In genomic region chr7:96525344-96525743, GRCm38 (mm10) we compare ENCODE assay signal across 20 mouse cellular contexts.
DNase-seq lines count a peak whose midpoint lies in the region; ATAC-seq and TF ChIP-seq lines count a peak whose summit lies in the region.
"Had no signal": no experiment of that assay in that cellular context is flagged by ENCODE, and none has a peak within 500 bp of the region (broad histone marks: within the 10 kb centered on the region; RNA-seq: fewer than 3 reads in every experiment).

No protein-coding gene starts in this region.

- TF ChIP-seq CTCF in olfactory bulb, adult 2 months (IDR thresholded peaks at IDR 0.05; ENCODE audit: insufficient read depth, low read depth, low read length) = no peak

- no peak overlapping the region for H3K4me2 ChIP-seq in forebrain, embryonic 13.5 days
- H3K4me2 ChIP-seq: forebrain, embryonic 12.5 days; heart, embryonic 13.5 days; hindbrain, embryonic 13.5 days had no signal

- 0 out of 2 replicates have a peak overlapping the region, but pooled peaks have one; percentile 11 for H3K27ac ChIP-seq in forebrain, embryonic 10.5 days
- H3K27ac ChIP-seq in forebrain, embryonic 13.5 days = no peak overlapping the region
- peak overlapping the region; percentile 50; the same call in 1 of the 2 replicates for H3K27ac ChIP-seq in olfactory bulb, adult 2 months (ENCODE audit: insufficient read depth, low read depth, low read length)
- H3K27ac ChIP-seq: forebrain, embryonic 12.5 days; heart, embryonic 13.5 days; hindbrain, embryonic 13.5 days had no signal

- H3K9me3 ChIP-seq in forebrain, embryonic 10.5 days = no peaks in the 10 kb centered on the region
- H3K9me3 ChIP-seq in forebrain, embryonic 13.5 days (replicated peaks) = no peaks in the 10 kb centered on the region
- H3K9me3 ChIP-seq: forebrain, embryonic 12.5 days; heart, embryonic 13.5 days; hindbrain, embryonic 13.5 days had no signal

- no peaks in the 10 kb centered on the region for H3K36me3 ChIP-seq in forebrain, embryonic 10.5 days (replicated peaks)
- no peaks in the 10 kb centered on the region for H3K36me3 ChIP-seq in forebrain, embryonic 13.5 days (ENCODE audit: poor library complexity, severe bottlenecking)
- H3K36me3 ChIP-seq: forebrain, embryonic 12.5 days; heart, embryonic 13.5 days; hindbrain, embryonic 13.5 days had no signal

- no peak overlapping the region for H3K4me3 ChIP-seq in forebrain, embryonic 10.5 days
- H3K4me3 ChIP-seq in forebrain, embryonic 13.5 days = no peak overlapping the region
- H3K4me3 ChIP-seq in olfactory bulb, adult 2 months (ENCODE audit: insufficient read depth, low read depth, low read length) = no peak overlapping the region
- H3K4me3 ChIP-seq: forebrain, embryonic 12.5 days; heart, embryonic 13.5 days; hindbrain, embryonic 13.5 days had no signal

- peaks cover 81% of the 10 kb centered on the region for H3K27me3 ChIP-seq in forebrain, embryonic 10.5 days (ENCODE audit: poor library complexity, severe bottlenecking)
- no peaks in the 10 kb centered on the region for H3K27me3 ChIP-seq in forebrain, embryonic 13.5 days
- H3K27me3 ChIP-seq: hindbrain, embryonic 13.5 days; Patski had no signal

- no peak for TF ChIP-seq POLR2A in olfactory bulb, adult 2 months (IDR thresholded peaks at IDR 0.05; ENCODE audit: insufficient read depth, low read depth, low read length)

- 56% methylated on average over 1 of the region's 1 CpGs for WGBS in forebrain, embryonic 10.5 days
- 89% methylated on average over 1 of the region's 1 CpGs for WGBS in forebrain, embryonic 13.5 days
- WGBS in olfactory bulb, adult 2 months = 94% methylated on average over 1 of the region's 1 CpGs

- no peak overlapping the region for H3K9ac ChIP-seq in forebrain, embryonic 13.5 days
- H3K9ac ChIP-seq: forebrain, embryonic 12.5 days; heart, embryonic 13.5 days; hindbrain, embryonic 13.5 days; liver, postnatal 0 days had no signal

- ATAC-seq in forebrain, embryonic 13.5 days = no peak
- ATAC-seq: CD4-positive, CD25-positive, alpha-beta regulatory T cell, adult 4 months; liver, postnatal 0 days; midbrain, embryonic 16.5 days; Patski had no signal

- peaks cover 18% of the 10 kb centered on the region for H3K4me1 ChIP-seq in forebrain, embryonic 10.5 days
- peaks cover 14% of the 10 kb centered on the region for H3K4me1 ChIP-seq in forebrain, embryonic 13.5 days
- peaks cover 30% of the 10 kb centered on the region for H3K4me1 ChIP-seq in olfactory bulb, adult 2 months (ENCODE audit: control insufficient read depth, insufficient read depth, low read length)
- H3K4me1 ChIP-seq: forebrain, embryonic 12.5 days had no signal

- no peak for DNase-seq in forebrain, embryonic 10.5 days (ENCODE audit: extremely low spot score, low spot score)
- DNase-seq in kidney, postnatal 10 days = peak; percentile 64
- no peak for DNase-seq in kidney, adult 18-20 months
- DNase-seq in kidney, postnatal 4 days = peak; percentile 65 to 68
- DNase-seq in urinary bladder, postnatal 14 days (ENCODE audit: low spot score) = no peak
- DNase-seq: adrenal gland, postnatal 10 days; cerebellum, adult 9-11 months; gastrocnemius, postnatal 10 days; heart, adult 11 months; layer of hippocampus, adult 9-11 months; liver, postnatal 0 days; lung, postnatal 10 days had no signal

Comparison
In these comparisons a context has a peak if more than half of its experiments do, and no peak if none do; other contexts are left out.
1. DNase-seq: peak in kidney, postnatal 10 days (single experiment) and kidney, postnatal 4 days (2 of 2); none in forebrain, embryonic 10.5 days (single experiment), kidney, adult 18-20 months (single experiment) and urinary bladder, postnatal 14 days (single experiment).